Mouse (Mus musculus): Measurements from ENCODE around the gene Mcfd2.
A peak's percentile ranks its signal among the peaks of the same experiment; 100 is the strongest.
"Not testable (repeated sequence)": the region's sequence is repeated elsewhere in the genome, so short reads cannot be mapped to it uniquely, and the experiment has no call there.

Gene Mcfd2

GRCm38 (mm10) chr17:87265792-87266186 is at the start of gene Mcfd2:
Gene Mcfd2 (minus strand): TSS chr17:87265935.
- DNase-seq (ENCODE audit: low read depth, low spot score): peak; percentile 68

GRCm38 (mm10) chr17:87315021-87315531 is 49.3 kb upstream of the Mcfd2 start:
- DNase-seq (ENCODE audit: low read depth, low spot score): peak; percentile 59

- no peak for DNase-seq (ENCODE audit: low read depth, low spot score)
Observed at GRCm38 (mm10) chr17:87314530-87314946, 48.8 kb upstream of the Mcfd2 start.

GRCm38 (mm10) chr17:87314121-87314520 is 48.4 kb upstream of the Mcfd2 start:
- no peak for DNase-seq (ENCODE audit: low read depth, low spot score)

GRCm38 (mm10) chr17:87312924-87313870 is 47.5 kb upstream of the Mcfd2 start:
- DNase-seq (ENCODE audit: low read depth, low spot score): no peak

GRCm38 (mm10) chr17:87312351-87312750 is 46.6 kb upstream of the Mcfd2 start:
- no peak for DNase-seq (ENCODE audit: low read depth, low spot score)

- DNase-seq (ENCODE audit: low read depth, low spot score): no peak
Observed at GRCm38 (mm10) chr17:87310497-87310896, 44.8 kb upstream of the Mcfd2 start.

GRCm38 (mm10) chr17:87309073-87309788 is 43.5 kb upstream of the Mcfd2 start:
- DNase-seq (ENCODE audit: low read depth, low spot score): no peak

- DNase-seq (ENCODE audit: low read depth, low spot score): no peak
Observed at GRCm38 (mm10) chr17:87306746-87307145, 41.0 kb upstream of the Mcfd2 start.

GRCm38 (mm10) chr17:87305065-87305464 is 39.3 kb upstream of the Mcfd2 start:
- no peak for DNase-seq (ENCODE audit: low read depth, low spot score)

- DNase-seq (ENCODE audit: low read depth, low spot score): no peak
Observed at GRCm38 (mm10) chr17:87304151-87304894, 38.6 kb upstream of the Mcfd2 start.

- DNase-seq (ENCODE audit: low read depth, low spot score): no peak
Observed at GRCm38 (mm10) chr17:87302014-87302794, 36.5 kb upstream of the Mcfd2 start.

- not testable (repeated sequence) for DNase-seq (ENCODE audit: low read depth, low spot score)
Observed at GRCm38 (mm10) chr17:87301607-87302006, 35.9 kb upstream of the Mcfd2 start.

GRCm38 (mm10) chr17:87300340-87300739 is 34.6 kb upstream of the Mcfd2 start:
- no peak for DNase-seq (ENCODE audit: low read depth, low spot score)

- DNase-seq (ENCODE audit: low read depth, low spot score): no peak
Observed at GRCm38 (mm10) chr17:87298944-87299343, 33.2 kb upstream of the Mcfd2 start.

GRCm38 (mm10) chr17:87296701-87297100 is 31.0 kb upstream of the Mcfd2 start:
- not testable (repeated sequence) for DNase-seq (ENCODE audit: low read depth, low spot score)

- DNase-seq (ENCODE audit: low read depth, low spot score): no peak
Observed at GRCm38 (mm10) chr17:87295738-87296137, 30.0 kb upstream of the Mcfd2 start.

- DNase-seq (ENCODE audit: low read depth, low spot score): no peak
Observed at GRCm38 (mm10) chr17:87293125-87293524, 27.4 kb upstream of the Mcfd2 start.

- no peak for DNase-seq (ENCODE audit: low read depth, low spot score)
Observed at GRCm38 (mm10) chr17:87291782-87292181, 26.0 kb upstream of the Mcfd2 start.

- DNase-seq (ENCODE audit: low read depth, low spot score): no peak
Observed at GRCm38 (mm10) chr17:87291037-87291436, 25.3 kb upstream of the Mcfd2 start.

- no peak for DNase-seq (ENCODE audit: low read depth, low spot score)
Observed at GRCm38 (mm10) chr17:87289367-87289766, 23.6 kb upstream of the Mcfd2 start.

Measured in brain, embryonic 18.5 days (tissue).